Mouse (Mus musculus) forebrain, embryonic 11.5 days (tissue): ENCODE measurements around the gene Itga10. TPM values are rescaled to one million over a fixed set of nuclear protein-coding genes. Genes with fewer than 3 reads are reported as not detected.
A peak's percentile ranks its signal among the peaks of the same experiment; 100 is the strongest.

Source experiments
- ATAC-seq: fragments of 200-750 bp; cut with Nextera tagmentation; replicated peaks from 2 replicates; pipeline ENCODE4 v1.8.0; 2017; ENCODE audit warnings: moderate TSS enrichment; ENCODE audit not compliant: low FRiP score
- DNase-seq: peaks from one replicate; pipeline ENCODE4 v3.0.0-alpha.2; 2017; ENCODE audit warnings: low spot score
- H3K27ac ChIP-seq: fragments of 300-500 bp; sonication (generic); 2 replicates; pipeline ENCODE4 v1.5.1; 2014; ENCODE audit warnings: low read depth, low read length
- H3K27me3 ChIP-seq: fragments of 300-500 bp; sonication (generic); 2 replicates; pipeline ENCODE4 v1.6.1; 2014; ENCODE audit warnings: mild to moderate bottlenecking, low read length, mixed read lengths; ENCODE audit not compliant: control insufficient read depth, insufficient read depth
- H3K36me3 ChIP-seq: fragments of 300-500 bp; sonication (generic); 2 replicates; pipeline ENCODE4 v1.6.1; 2014; ENCODE audit warnings: mild to moderate bottlenecking, low read length, moderate library complexity, mixed read lengths; ENCODE audit not compliant: control insufficient read depth, insufficient read depth
- H3K4me1 ChIP-seq: fragments of 300-500 bp; sonication (generic); replicated peaks from 2 replicates; pipeline ENCODE4 v1.6.1; 2014; ENCODE audit warnings: low read length, mixed read lengths; ENCODE audit not compliant: control insufficient read depth, insufficient read depth
- H3K4me2 ChIP-seq: fragments of 300-500 bp; sonication (generic); 2 replicates; pipeline ENCODE4 v1.6.1; 2014; ENCODE audit warnings: low read depth, mild to moderate bottlenecking, low read length, moderate library complexity, mixed read lengths; ENCODE audit not compliant: severe bottlenecking
- H3K4me3 ChIP-seq: fragments of 300-500 bp; sonication (generic); 2 replicates; pipeline ENCODE4 v1.5.1; 2014; ENCODE audit warnings: low read depth, low read length
- H3K9ac ChIP-seq: fragments of 300-500 bp; sonication (generic); 2 replicates; pipeline ENCODE4 v1.6.1; 2014; ENCODE audit warnings: low read length
- H3K9me3 ChIP-seq: fragments of 300-500 bp; sonication (generic); 2 replicates; pipeline ENCODE4 v1.6.1; 2016; ENCODE audit warnings: low read length, mixed read lengths; ENCODE audit not compliant: control insufficient read depth
- WGBS: fragments of 180-500 bp; shearing (Covaris S2); extraction: QIAGEN DNeasy Blood & Tissue Kit; methylation state at CpG from one replicate; pipeline ENCODE4 v1.1.7; 2014; 5-methylcytosine and 5-hydroxymethylcytosine counted together
- polyA plus RNA-seq: library from polyadenylated mRNA; unstranded; fragments of >200 nt; fragmentation: Nextera tagmentation; extraction: Ambion mirVana; gene quantifications from 2 replicates; pipeline ENCODE4 v1.2.1, GENCODE M21; 2014

The Itga10 gene
- polyA plus RNA-seq, 1 experiment from 2014 or later: 0.87 TPM

DNA sequence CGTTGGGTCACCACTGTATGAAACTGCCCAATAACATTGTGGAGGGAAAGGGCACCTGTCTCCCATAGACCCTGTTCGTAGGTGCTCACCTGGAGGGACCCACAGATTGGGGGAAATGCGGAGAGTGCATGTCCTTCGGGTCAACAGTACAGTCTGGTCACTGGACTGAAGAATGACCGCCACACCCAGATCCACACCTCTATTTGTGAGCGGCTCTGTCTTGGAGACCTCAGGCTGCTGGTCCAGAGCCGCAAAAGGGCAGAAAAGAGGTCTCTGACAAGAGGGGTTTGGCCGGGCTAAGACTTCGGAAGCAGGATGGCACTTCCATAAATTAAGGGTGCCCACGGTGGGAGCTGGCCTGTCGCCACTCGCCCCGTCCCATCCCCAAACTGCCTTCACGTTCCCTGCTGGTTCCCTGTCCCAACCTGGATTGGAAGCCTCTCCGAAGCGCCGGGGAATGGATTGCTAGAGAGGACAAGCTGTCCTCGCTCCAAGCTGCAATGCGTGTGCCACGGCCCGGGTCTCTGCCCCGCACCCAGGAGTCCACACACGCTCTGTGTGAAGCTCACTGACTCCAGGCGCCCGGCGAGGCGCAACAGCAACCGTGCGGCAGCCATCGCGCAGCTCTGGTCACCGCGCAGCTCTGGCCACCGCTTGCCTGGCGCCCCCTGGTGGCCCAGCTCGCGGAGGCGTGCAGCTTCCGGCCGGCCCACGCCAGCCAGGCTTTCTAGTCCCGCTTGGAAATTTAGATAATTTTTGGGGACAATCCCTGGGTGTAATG lies 62.7 kb downstream of the Itga10 start, which contains the start of gene Nudt17:
Gene Nudt17 (minus strand): TSS at position 660 of the 781 bp plus-strand sequence.
- Histone ChIP-seq H3K9me3 (no peaks in the 10 kb centered on the region), H3K9ac (peak within 1 kb of the TSS; percentile 79), H3K36me3 (peaks cover 4% of the 10 kb centered on the region; the same call in 1 of the 2 replicates), H3K4me3 (peak within 1 kb of the TSS; percentile 45), H3K27ac (no peak within 1 kb of the TSS), H3K4me1 (0 out of 2 replicates have a peak, but pooled peaks cover 3% of the 10 kb centered on the region), H3K4me2 (peak within 1 kb of the TSS; percentile 96), H3K27me3 (peaks cover 2% of the 10 kb centered on the region; the same call in 1 of the 2 replicates)
- ATAC-seq (peak; percentile 83), DNase-seq (peak; percentile 90)
- WGBS: 5% methylated on average over 41 of the region's 42 CpGs

DNA sequence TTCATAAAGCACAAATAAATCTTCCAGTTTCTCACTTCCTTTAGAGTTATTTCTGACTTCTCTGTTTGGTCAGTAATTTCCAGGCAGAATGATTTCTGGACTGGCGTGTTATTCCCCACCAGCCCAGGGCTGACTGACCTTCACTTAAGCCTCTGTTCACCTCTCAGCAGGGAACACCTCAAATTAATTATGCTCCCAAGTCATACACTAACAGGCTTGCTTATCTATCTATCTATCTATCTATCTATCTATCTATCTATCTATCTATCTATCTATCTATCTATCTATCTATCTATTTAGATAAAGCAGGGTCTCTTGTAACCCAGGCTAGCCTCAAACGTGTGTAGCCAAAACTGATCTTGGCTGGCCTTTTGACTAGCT lies 63.3 kb downstream of the Itga10 start:
- Histone ChIP-seq H3K4me3 (no peak overlapping the region), H3K27me3 (peaks cover 2% of the 10 kb centered on the region; the same call in 1 of the 2 replicates), H3K27ac (no peak overlapping the region), H3K4me2 (peak overlapping the region; percentile 96; the same call in 1 of the 2 replicates), H3K36me3 (no peaks in the 10 kb centered on the region; the same call in 1 of the 2 replicates), H3K9ac (no peak overlapping the region), H3K9me3 (no peaks in the 10 kb centered on the region), H3K4me1 (0 out of 2 replicates have a peak, but pooled peaks cover 3% of the 10 kb centered on the region)
- DNase-seq (no peak), ATAC-seq (no peak)
- 47% methylated on average over 2 of the region's 2 CpGs for WGBS

Other genes starting within 250 kb of the Itga10 start
- not detected in 2 replicates for gene BC107364, start 193.3 kb upstream of the Itga10 start, polyA plus RNA-seq
- 0.69 and 0.77 TPM in 2 replicates for gene Hfe2, start 120.4 kb upstream of the Itga10 start, polyA plus RNA-seq
- 45.5 and 46.3 TPM in 2 replicates for gene Txnip, start 87.6 kb upstream of the Itga10 start, polyA plus RNA-seq
- gene Gm16253, start 68.6 kb upstream of the Itga10 start, polyA plus RNA-seq: 1.0 TPM in 1 of 2 replicates, not detected in the other
- gene Polr3gl, start 51.4 kb upstream of the Itga10 start, polyA plus RNA-seq: 22.0 and 28.4 TPM in 2 replicates
- 1.9 and 2.4 TPM in 2 replicates for gene Ankrd34a, start 48.9 kb upstream of the Itga10 start, polyA plus RNA-seq
- gene Lix1l, start 44.4 kb upstream of the Itga10 start, polyA plus RNA-seq: 5.5 TPM in 2 replicates
- 198 and 199 TPM in 2 replicates for gene Rbm8a, start 15.7 kb upstream of the Itga10 start, polyA plus RNA-seq
- 41.3 and 41.6 TPM in 2 replicates for gene Pex11b, start 10.2 kb upstream of the Itga10 start, polyA plus RNA-seq
- gene Gm42957, start 10.1 kb upstream of the Itga10 start, polyA plus RNA-seq: 0.09 TPM in 1 of 2 replicates, not detected in the other
- 0.27 and 0.37 TPM in 2 replicates for gene Ankrd35, start 24.5 kb downstream of the Itga10 start, polyA plus RNA-seq
- 40.2 and 45.2 TPM in 2 replicates for gene Pias3, start 50.8 kb downstream of the Itga10 start, polyA plus RNA-seq
- 11.8 and 12.8 TPM in 2 replicates for gene Nudt17, start 63.0 kb downstream of the Itga10 start, polyA plus RNA-seq
- 41.9 and 44.1 TPM in 2 replicates for gene Polr3c, start 82.0 kb downstream of the Itga10 start, polyA plus RNA-seq
- 84.8 and 95.3 TPM in 2 replicates for gene Rnf115, start 82.1 kb downstream of the Itga10 start, polyA plus RNA-seq
- gene Pdzk1, start 183.7 kb downstream of the Itga10 start, polyA plus RNA-seq: not detected in 2 replicates
- gene Cd160, start 183.8 kb downstream of the Itga10 start, polyA plus RNA-seq: not detected in 2 replicates